Mouse (Mus musculus): ENCODE data around the gene Olfr312. TPM values are rescaled to one million over a fixed set of nuclear protein-coding genes. Genes with fewer than 3 reads are reported as not detected.
A peak's percentile ranks its signal among the peaks of the same experiment; 100 is the strongest.
"Not testable (repeated sequence)": the region's sequence is repeated elsewhere in the genome, so short reads cannot be mapped to it uniquely, and the experiment has no call there.

Gene Olfr312
- total RNA-seq (2014; rRNA removed; ENCODE audit: low replicate concordance): 0.35 TPM in 1 of 2 replicates, not detected in the other
- polyA plus RNA-seq (2015; fragmentation: Nextera tagmentation; extraction: Ambion mirVana): 0.05 TPM in 1 of 2 replicates, not detected in the other

- H3K4me3 ChIP-seq (ENCODE audit: low read depth, low read length); H3K36me3 ChIP-seq (replicated peaks; ENCODE audit: control insufficient read depth, insufficient read depth, low read length); H3K9ac ChIP-seq (replicated peaks; ENCODE audit: low read depth, low read length); H3K4me2 ChIP-seq (ENCODE audit: low read depth, low read length); H3K4me1 ChIP-seq (ENCODE audit: control insufficient read depth, insufficient read depth); H3K9me3 ChIP-seq (replicated peaks; ENCODE audit: control insufficient read depth, low read length); H3K27ac ChIP-seq (ENCODE audit: low read depth); ATAC-seq (ENCODE audit: insufficient read depth, low read depth); DNase-seq (ENCODE audit: low spot score); H3K27me3 ChIP-seq (ENCODE audit: control insufficient read depth, insufficient read depth, low read length): not testable (repeated sequence)
Observed at GRCm38 (mm10) chr11:58828937-58829336, at the start of gene Olfr312. TSS of gene Olfr312 (plus strand) at chr11:58829237.

- WGBS: 42% methylated on average over 6 of the region's 6 CpGs
- H3K27ac ChIP-seq (ENCODE audit: low read depth): no peak within 1 kb of the TSS
- no peak within 1 kb of the TSS for H3K4me3 ChIP-seq (ENCODE audit: low read depth, low read length)
- H3K4me1 ChIP-seq (ENCODE audit: control insufficient read depth, insufficient read depth): peaks cover 9% of the 10 kb centered on the region
- H3K27me3 ChIP-seq (ENCODE audit: control insufficient read depth, insufficient read depth, low read length): no peaks in the 10 kb centered on the region
- H3K9ac ChIP-seq (replicated peaks; ENCODE audit: low read depth, low read length): no peak within 1 kb of the TSS
- no peak for ATAC-seq (ENCODE audit: insufficient read depth, low read depth)
- no peaks in the 10 kb centered on the region for H3K36me3 ChIP-seq (replicated peaks; ENCODE audit: control insufficient read depth, insufficient read depth, low read length)
- H3K9me3 ChIP-seq (replicated peaks; ENCODE audit: control insufficient read depth, low read length): no peaks in the 10 kb centered on the region
- TF ChIP-seq CTCF (IDR thresholded peaks at IDR 0.05; ENCODE audit: low read depth) (no peak), EP300 (IDR thresholded peaks at IDR 0.05; ENCODE audit: low read depth) (no peak)
- DNase-seq (ENCODE audit: low spot score): no peak
- no peak within 1 kb of the TSS for H3K4me2 ChIP-seq (ENCODE audit: low read depth, low read length)
Observed at GRCm38 (mm10) chr11:58782480-58783089, 46.5 kb upstream of the Olfr312 start, which contains the start of gene Olfr314. TSS of gene Olfr314 (plus strand) at chr11:58782952.

GRCm38 (mm10) chr11:58784182-58784581 is 44.9 kb upstream of the Olfr312 start:
- peak; percentile 53 for ATAC-seq (ENCODE audit: insufficient read depth, low read depth)
- 41% methylated on average over 2 of the region's 2 CpGs for WGBS

GRCm38 (mm10) chr11:58787651-58788050 is 41.4 kb upstream of the Olfr312 start:
- ATAC-seq (ENCODE audit: insufficient read depth, low read depth) (no peak), DNase-seq (ENCODE audit: low spot score) (no peak)
- 82% methylated on average over 10 of the region's 10 CpGs for WGBS
- Histone ChIP-seq H3K9me3 (replicated peaks; ENCODE audit: control insufficient read depth, low read length) (no peaks in the 10 kb centered on the region), H3K36me3 (replicated peaks; ENCODE audit: control insufficient read depth, insufficient read depth, low read length) (no peaks in the 10 kb centered on the region), H3K27me3 (ENCODE audit: control insufficient read depth, insufficient read depth, low read length) (no peaks in the 10 kb centered on the region), H3K4me3 (ENCODE audit: low read depth, low read length) (no peak overlapping the region), H3K4me1 (ENCODE audit: control insufficient read depth, insufficient read depth) (peaks cover 4% of the 10 kb centered on the region), H3K4me2 (ENCODE audit: low read depth, low read length) (no peak overlapping the region), H3K9ac (replicated peaks; ENCODE audit: low read depth, low read length) (no peak overlapping the region), H3K27ac (ENCODE audit: low read depth) (no peak overlapping the region)
- no peak for TF ChIP-seq CTCF (IDR thresholded peaks at IDR 0.05; ENCODE audit: low read depth)
- no peak for TF ChIP-seq EP300 (IDR thresholded peaks at IDR 0.05; ENCODE audit: low read depth)

More at GRCm38 (mm10) chr11:58784182-58784581, 44.9 kb upstream of the Olfr312 start:
- no peak overlapping the region for H3K4me2 ChIP-seq (ENCODE audit: low read depth, low read length)
- peaks cover 9% of the 10 kb centered on the region for H3K4me1 ChIP-seq (ENCODE audit: control insufficient read depth, insufficient read depth)
- H3K9me3 ChIP-seq (replicated peaks; ENCODE audit: control insufficient read depth, low read length): no peaks in the 10 kb centered on the region
- no peak overlapping the region for H3K27ac ChIP-seq (ENCODE audit: low read depth)
- no peaks in the 10 kb centered on the region for H3K27me3 ChIP-seq (ENCODE audit: control insufficient read depth, insufficient read depth, low read length)
- peak; percentile 39 for DNase-seq (ENCODE audit: low spot score)
- no peak for TF ChIP-seq CTCF (IDR thresholded peaks at IDR 0.05; ENCODE audit: low read depth)
- TF ChIP-seq EP300 (IDR thresholded peaks at IDR 0.05; ENCODE audit: low read depth): no peak
- H3K4me3 ChIP-seq (ENCODE audit: low read depth, low read length): no peak overlapping the region
- H3K36me3 ChIP-seq (replicated peaks; ENCODE audit: control insufficient read depth, insufficient read depth, low read length): no peaks in the 10 kb centered on the region
- no peak overlapping the region for H3K9ac ChIP-seq (replicated peaks; ENCODE audit: low read depth, low read length)

- no peak for TF ChIP-seq CTCF (IDR thresholded peaks at IDR 0.05; ENCODE audit: low read depth)
- TF ChIP-seq EP300 (IDR thresholded peaks at IDR 0.05; ENCODE audit: low read depth): no peak
- no peaks in the 10 kb centered on the region for H3K27me3 ChIP-seq (ENCODE audit: control insufficient read depth, insufficient read depth, low read length)
- 76% methylated on average over 8 of the region's 8 CpGs for WGBS
- H3K4me1 ChIP-seq (ENCODE audit: control insufficient read depth, insufficient read depth): no peaks in the 10 kb centered on the region; the same call in 1 of the 2 replicates
- no peak overlapping the region for H3K4me3 ChIP-seq (ENCODE audit: low read depth, low read length)
- H3K9me3 ChIP-seq (replicated peaks; ENCODE audit: control insufficient read depth, low read length): no peaks in the 10 kb centered on the region
- ATAC-seq (ENCODE audit: insufficient read depth, low read depth): no peak
- H3K9ac ChIP-seq (replicated peaks; ENCODE audit: low read depth, low read length): no peak overlapping the region
- no peak overlapping the region for H3K4me2 ChIP-seq (ENCODE audit: low read depth, low read length)
- no peak for DNase-seq (ENCODE audit: low spot score)
- H3K36me3 ChIP-seq (replicated peaks; ENCODE audit: control insufficient read depth, insufficient read depth, low read length): no peaks in the 10 kb centered on the region
- H3K27ac ChIP-seq (ENCODE audit: low read depth): no peak overlapping the region
Observed at GRCm38 (mm10) chr11:58788346-58788745, 40.7 kb upstream of the Olfr312 start.

GRCm38 (mm10) chr11:58789532-58789931 is 39.5 kb upstream of the Olfr312 start:
- Histone ChIP-seq H3K9ac (replicated peaks; ENCODE audit: low read depth, low read length) (no peak overlapping the region), H3K9me3 (replicated peaks; ENCODE audit: control insufficient read depth, low read length) (no peaks in the 10 kb centered on the region), H3K27ac (ENCODE audit: low read depth) (no peak overlapping the region), H3K36me3 (replicated peaks; ENCODE audit: control insufficient read depth, insufficient read depth, low read length) (no peaks in the 10 kb centered on the region), H3K4me3 (ENCODE audit: low read depth, low read length) (no peak overlapping the region), H3K4me2 (ENCODE audit: low read depth, low read length) (no peak overlapping the region), H3K4me1 (ENCODE audit: control insufficient read depth, insufficient read depth) (no peaks in the 10 kb centered on the region; the same call in 1 of the 2 replicates), H3K27me3 (ENCODE audit: control insufficient read depth, insufficient read depth, low read length) (no peaks in the 10 kb centered on the region)
- ATAC-seq (ENCODE audit: insufficient read depth, low read depth) (no peak), DNase-seq (ENCODE audit: low spot score) (no peak)
- WGBS: 17% methylated on average over 3 of the region's 3 CpGs
- TF ChIP-seq EP300 (IDR thresholded peaks at IDR 0.05; ENCODE audit: low read depth): no peak
- TF ChIP-seq CTCF (IDR thresholded peaks at IDR 0.05; ENCODE audit: low read depth): no peak

All from heart, postnatal 0 days (tissue).